Mouse (Mus musculus) embryonic facial prominence, embryonic 14.5 days (tissue): ENCODE measurements around the gene Cdc14a. TPM values are rescaled to one million over a fixed set of nuclear protein-coding genes. Genes with fewer than 3 reads are reported as not detected.
A peak's percentile ranks its signal among the peaks of the same experiment; 100 is the strongest.

Experiments used
- ATAC-seq: fragments of 200-750 bp; cut with Nextera tagmentation; 2 replicates; pipeline ENCODE4 v1.8.0; 2017; ENCODE audit warnings: low read depth, moderate number of reproducible peaks, moderate TSS enrichment
- DNase-seq: peaks from one replicate; pipeline ENCODE4 v3.0.0-alpha.2; 2015; ENCODE audit warnings: low spot score
- H3K27ac ChIP-seq: fragments of 300-500 bp; sonication (generic); replicated peaks from 2 replicates; pipeline ENCODE4 v1.5.1; 2014; ENCODE audit warnings: low read depth, mild to moderate bottlenecking, low read length, moderate library complexity
- H3K27me3 ChIP-seq: fragments of 300-500 bp; sonication (generic); replicated peaks from 2 replicates; pipeline ENCODE4 v1.6.1; 2014; ENCODE audit warnings: low read length; ENCODE audit not compliant: control insufficient read depth, insufficient read depth
- H3K36me3 ChIP-seq: fragments of 300-500 bp; sonication (generic); 2 replicates; pipeline ENCODE4 v1.6.1; 2014; ENCODE audit warnings: low read length, mixed read lengths; ENCODE audit not compliant: control insufficient read depth, insufficient read depth
- H3K4me1 ChIP-seq: fragments of 300-500 bp; sonication (generic); 2 replicates; pipeline ENCODE4 v1.6.1; 2014; ENCODE audit warnings: antibody characterized with exemption, low read length; ENCODE audit not compliant: control insufficient read depth, insufficient read depth
- H3K4me2 ChIP-seq: fragments of 300-500 bp; sonication (generic); 2 replicates; pipeline ENCODE4 v1.6.1; 2014; ENCODE audit warnings: low read depth, mild to moderate bottlenecking, low read length, moderate library complexity, mixed read lengths
- H3K4me3 ChIP-seq: fragments of 300-500 bp; sonication (generic); 2 replicates; pipeline ENCODE4 v1.5.1; 2014; ENCODE audit warnings: low read depth, mild to moderate bottlenecking, low read length
- H3K9ac ChIP-seq: fragments of 300-500 bp; sonication (generic); 2 replicates; pipeline ENCODE4 v1.6.1; 2014; ENCODE audit warnings: low read depth, mild to moderate bottlenecking, low read length, moderate library complexity, mixed read lengths
- H3K9me3 ChIP-seq: fragments of 300-500 bp; sonication (generic); 2 replicates; pipeline ENCODE4 v1.6.1; 2016; ENCODE audit warnings: low read length; ENCODE audit not compliant: control insufficient read depth
- WGBS: fragments of 180-500 bp; shearing (Covaris S2); extraction: QIAGEN DNeasy Blood & Tissue Kit; methylation state at CpG from one replicate; pipeline ENCODE4 v1.1.7; 2014; 5-methylcytosine and 5-hydroxymethylcytosine counted together
- polyA plus RNA-seq: library from polyadenylated mRNA; unstranded; fragments of >200 nt; fragmentation: Nextera tagmentation; extraction: Ambion mirVana; gene quantifications from 2 replicates; pipeline ENCODE4 v1.2.1, GENCODE M21; 2014

Gene Cdc14a
- polyA plus RNA-seq, 1 experiment from 2014 or later = 7.7 TPM

DNA sequence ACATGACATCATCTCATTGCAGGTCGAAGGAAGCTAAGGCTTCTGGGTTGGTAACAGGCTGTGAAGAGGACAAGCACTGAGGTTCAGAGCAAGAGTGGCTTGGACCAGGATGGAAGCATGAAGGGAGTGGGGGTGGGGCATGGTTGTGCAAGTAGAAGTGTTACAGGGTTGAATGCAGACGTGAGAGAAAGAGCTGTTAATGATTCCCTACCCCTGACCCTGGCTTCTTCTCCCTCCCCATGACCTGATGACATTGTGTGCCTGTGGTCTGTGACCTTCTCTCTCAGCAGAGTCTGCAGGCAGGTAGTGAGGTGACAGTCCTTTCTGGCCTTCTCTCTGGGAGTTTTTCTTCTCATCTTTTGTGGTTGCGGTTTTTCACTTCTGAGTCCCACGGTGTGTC lies 187.0 kb downstream of the Cdc14a start:
- 76% methylated on average over 4 of the region's 4 CpGs for WGBS
- Histone ChIP-seq H3K27ac (no peak overlapping the region), H3K4me2 (no peak overlapping the region), H3K9me3 (no peaks in the 10 kb centered on the region), H3K36me3 (no peaks in the 10 kb centered on the region), H3K27me3 (no peaks in the 10 kb centered on the region), H3K4me3 (no peak overlapping the region), H3K4me1 (no peaks in the 10 kb centered on the region), H3K9ac (no peak overlapping the region)
- no peak for ATAC-seq
- no peak for DNase-seq

DNA sequence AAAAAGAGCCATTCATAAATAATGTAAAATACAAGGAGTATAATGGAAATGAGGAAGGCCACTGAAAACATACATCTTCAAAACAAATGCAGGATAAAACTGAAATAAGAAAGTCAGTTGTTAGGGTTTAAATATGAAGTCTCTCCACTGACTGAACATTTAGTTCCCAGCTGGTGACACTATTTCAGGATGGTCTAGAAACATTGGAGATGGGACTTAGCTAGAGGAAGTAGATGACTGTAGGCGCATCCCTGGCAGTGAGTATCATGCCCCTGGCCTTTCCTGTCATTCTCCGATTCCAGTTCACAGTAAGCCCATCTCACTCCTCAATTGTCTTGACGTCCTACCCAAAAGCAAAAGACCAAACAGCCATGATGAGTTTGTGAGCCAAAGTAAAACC lies 190.3 kb downstream of the Cdc14a start:
- Histone ChIP-seq H3K27me3 (no peaks in the 10 kb centered on the region), H3K36me3 (no peaks in the 10 kb centered on the region), H3K9ac (no peak overlapping the region), H3K9me3 (no peaks in the 10 kb centered on the region), H3K4me2 (no peak overlapping the region), H3K4me3 (no peak overlapping the region), H3K4me1 (peaks cover 11% of the 10 kb centered on the region), H3K27ac (no peak overlapping the region)
- 84% methylated on average over 3 of the region's 3 CpGs for WGBS
- ATAC-seq (no peak), DNase-seq (no peak)

- no peak for DNase-seq
Measured at GRCm38 (mm10) chr3:116232763-116233162, 191.1 kb downstream of the Cdc14a start.

DNA sequence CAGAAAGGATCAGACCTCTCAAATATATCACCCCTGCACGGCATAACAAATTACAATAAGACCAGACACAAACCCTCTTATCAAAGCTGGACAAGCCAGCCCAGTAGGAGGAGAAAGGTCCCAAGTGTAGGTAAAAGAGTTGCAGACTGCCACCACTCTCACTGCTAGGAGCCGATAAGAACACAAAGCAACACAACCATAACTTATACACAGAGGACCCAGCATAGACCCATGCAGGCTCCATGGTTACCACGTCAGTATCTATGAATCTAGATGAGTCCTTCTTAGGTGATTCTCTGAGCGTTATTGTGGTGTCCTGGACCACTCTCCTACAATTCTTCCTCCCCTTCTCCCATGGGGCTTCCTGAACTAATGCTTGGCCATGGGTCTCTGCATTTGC lies 194.5 kb downstream of the Cdc14a start:
- no peak overlapping the region for H3K4me3 ChIP-seq
- no peaks in the 10 kb centered on the region for H3K36me3 ChIP-seq
- peaks cover 11% of the 10 kb centered on the region for H3K4me1 ChIP-seq
- H3K9me3 ChIP-seq = no peaks in the 10 kb centered on the region
- no peak overlapping the region for H3K27ac ChIP-seq
- no peak overlapping the region for H3K4me2 ChIP-seq
- WGBS = 72% methylated on average over 4 of the region's 4 CpGs
- no peak overlapping the region for H3K9ac ChIP-seq
- ATAC-seq = no peak
- H3K27me3 ChIP-seq = no peaks in the 10 kb centered on the region
- DNase-seq = no peak

More at GRCm38 (mm10) chr3:116232763-116233162, 191.1 kb downstream of the Cdc14a start:
- Histone ChIP-seq H3K36me3 (no peaks in the 10 kb centered on the region), H3K9ac (no peak overlapping the region), H3K9me3 (no peaks in the 10 kb centered on the region), H3K27me3 (no peaks in the 10 kb centered on the region), H3K4me1 (peaks cover 11% of the 10 kb centered on the region), H3K4me2 (no peak overlapping the region), H3K27ac (no peak overlapping the region), H3K4me3 (no peak overlapping the region)
- 82% methylated on average over 5 of the region's 5 CpGs for WGBS
- ATAC-seq = no peak

DNA sequence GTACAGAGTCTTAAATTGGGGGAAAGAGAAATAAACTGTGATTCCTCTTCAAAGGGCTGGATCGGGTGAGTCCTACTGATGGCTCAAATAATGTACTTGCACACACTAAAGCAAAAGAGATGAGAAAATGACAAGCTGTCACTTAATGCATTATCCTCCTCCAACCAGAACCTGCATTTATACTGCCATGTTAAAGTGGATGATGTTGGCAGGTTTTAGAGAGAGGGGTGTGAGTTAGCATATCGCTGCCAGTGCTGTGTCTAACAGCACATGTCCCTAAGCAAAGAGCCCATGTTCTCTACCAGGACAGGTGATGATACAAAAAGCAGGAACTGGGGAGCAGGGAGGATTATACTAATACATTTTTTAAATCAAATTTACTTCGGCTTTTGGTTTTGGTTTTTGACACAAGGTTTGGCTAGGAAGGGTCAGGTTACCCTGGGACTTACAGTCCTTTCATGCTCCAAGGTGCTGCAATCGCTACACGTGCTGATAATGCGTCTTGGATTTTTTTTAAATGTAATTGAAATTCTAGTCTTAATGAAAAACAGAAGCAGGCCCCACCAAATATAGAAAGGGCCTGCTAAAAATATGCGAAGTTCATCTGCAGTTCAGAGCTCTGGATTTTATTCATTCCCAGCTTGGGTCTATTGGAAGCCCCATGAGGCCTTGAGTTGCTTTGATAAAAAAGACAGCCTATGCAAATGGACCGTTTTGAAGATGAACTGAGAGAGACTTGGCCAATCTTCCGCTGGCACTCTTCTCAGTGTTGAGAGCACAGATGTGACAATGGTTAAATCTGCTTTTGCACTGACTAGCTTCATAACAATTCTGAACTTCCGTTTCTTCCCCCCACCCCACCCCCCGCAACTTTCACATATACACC lies 195.2 kb downstream of the Cdc14a start:
- no peaks in the 10 kb centered on the region for H3K9me3 ChIP-seq
- peak; percentile 85 for DNase-seq
- no peak overlapping the region for H3K27ac ChIP-seq
- ATAC-seq = peak; percentile 60
- no peak overlapping the region for H3K4me3 ChIP-seq
- peaks cover 11% of the 10 kb centered on the region for H3K4me1 ChIP-seq
- WGBS = 31% methylated on average over 11 of the region's 11 CpGs
- H3K27me3 ChIP-seq = no peaks in the 10 kb centered on the region
- H3K36me3 ChIP-seq = no peaks in the 10 kb centered on the region
- H3K4me2 ChIP-seq = no peak overlapping the region
- no peak overlapping the region for H3K9ac ChIP-seq

GRCm38 (mm10) chr3:116227383-116227782 lies 196.4 kb downstream of the Cdc14a start:
- Histone ChIP-seq H3K27me3 (no peaks in the 10 kb centered on the region), H3K27ac (no peak overlapping the region), H3K4me2 (no peak overlapping the region), H3K4me1 (peaks cover 15% of the 10 kb centered on the region), H3K4me3 (no peak overlapping the region), H3K9ac (no peak overlapping the region), H3K9me3 (no peaks in the 10 kb centered on the region), H3K36me3 (no peaks in the 10 kb centered on the region)
- ATAC-seq (no peak), DNase-seq (peak; percentile 39)
- 50% methylated on average over 5 of the region's 5 CpGs for WGBS

DNA sequence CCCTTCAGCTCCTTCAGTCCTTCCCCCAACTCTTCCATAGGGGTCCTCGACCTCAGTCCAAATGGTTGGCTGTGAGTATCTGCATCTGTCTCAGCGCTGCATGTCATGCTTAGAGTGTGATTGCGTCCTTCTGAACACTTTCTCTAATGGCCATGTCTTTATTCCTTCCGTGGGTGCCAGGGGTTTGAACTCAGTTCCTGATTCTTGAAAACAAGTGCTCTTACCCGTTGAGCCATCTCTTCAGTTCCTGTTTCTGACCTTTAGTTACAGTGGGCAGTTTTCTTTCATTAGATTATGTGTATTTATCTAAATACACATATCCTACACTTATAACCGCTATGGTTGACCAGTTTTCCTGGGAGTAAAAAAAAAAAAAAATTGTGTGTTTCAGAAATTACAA lies 196.9 kb downstream of the Cdc14a start:
- H3K4me3 ChIP-seq = no peak overlapping the region
- ATAC-seq (no peak), DNase-seq (no peak)
- peaks cover 16% of the 10 kb centered on the region for H3K4me1 ChIP-seq
- H3K27ac ChIP-seq = no peak overlapping the region; the same call in 1 of the 2 replicates
- H3K4me2 ChIP-seq = no peak overlapping the region
- H3K36me3 ChIP-seq = no peaks in the 10 kb centered on the region
- H3K9me3 ChIP-seq = no peaks in the 10 kb centered on the region
- 81% methylated on average over 6 of the region's 6 CpGs for WGBS
- no peak overlapping the region for H3K9ac ChIP-seq
- no peaks in the 10 kb centered on the region for H3K27me3 ChIP-seq
